Mouse (Mus musculus) splenic B cell, adult 2 months (primary cell): ENCODE results near the gene Slc2a13.

Experiments
- DNase-seq: peaks from one replicate; pipeline ENCODE4 v3.0.0-alpha.2; 2011; ENCODE audit warnings: low read depth, low spot score
- H3K27me3 ChIP-seq: 2 replicates; pipeline ENCODE4 v1.6.1; 2012; ENCODE audit warnings: mild to moderate bottlenecking, low read length, moderate library complexity, mixed read lengths; ENCODE audit not compliant: control insufficient read depth, poor library complexity, insufficient read depth, severe bottlenecking
- H3K36me3 ChIP-seq: 2 replicates; pipeline ENCODE4 v1.6.1; 2012; ENCODE audit warnings: mild to moderate bottlenecking, low read length, moderate library complexity, mixed read lengths; ENCODE audit not compliant: control insufficient read depth, poor library complexity, insufficient read depth, severe bottlenecking

Gene Slc2a13

DNA sequence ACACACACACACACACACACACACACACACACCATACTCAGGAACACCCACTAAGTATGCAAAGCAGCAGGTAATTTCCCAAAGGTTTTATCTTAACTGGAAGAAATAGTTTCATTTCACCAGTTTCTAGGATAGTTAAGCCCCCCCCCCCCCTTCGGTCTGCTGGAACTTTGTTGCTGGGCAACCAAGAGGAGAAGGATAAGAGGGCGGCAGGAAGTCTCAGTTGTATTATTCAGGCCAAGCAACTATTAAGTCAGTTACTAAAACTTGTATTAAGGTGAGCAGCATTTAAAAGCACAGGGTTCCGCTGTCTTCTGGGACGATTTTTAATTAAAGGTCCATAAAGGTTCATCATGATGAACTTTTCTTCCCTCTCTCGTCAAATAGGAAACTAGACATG lies 198.6 kb downstream of the Slc2a13 start:
- no peak for DNase-seq
- Histone ChIP-seq H3K27me3 (peaks cover 1% of the 10 kb centered on the region; the same call in 1 of the 2 replicates), H3K36me3 (no peaks in the 10 kb centered on the region)

DNA sequence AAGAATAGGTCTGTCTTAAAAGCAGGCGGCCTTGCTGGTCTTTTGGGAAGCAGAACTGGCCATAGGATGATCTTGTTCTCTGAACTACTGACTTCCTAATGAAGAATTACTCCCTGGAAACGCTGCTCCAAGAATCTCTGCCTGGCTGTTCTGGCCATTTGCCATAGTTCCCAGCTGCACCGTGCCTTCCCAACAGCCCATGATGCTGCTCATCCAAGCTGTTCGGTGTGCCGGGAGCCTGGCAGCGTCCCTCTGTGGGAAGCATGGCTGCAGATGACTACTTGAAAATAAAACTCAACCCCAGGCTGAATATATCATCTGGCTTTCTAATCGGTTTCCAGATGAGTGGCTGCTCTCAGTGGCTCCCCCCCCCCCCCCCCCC lies 199.9 kb downstream of the Slc2a13 start:
- no peaks in the 10 kb centered on the region for H3K36me3 ChIP-seq
- DNase-seq: no peak
- H3K27me3 ChIP-seq: peaks cover 1% of the 10 kb centered on the region; the same call in 1 of the 2 replicates

DNA sequence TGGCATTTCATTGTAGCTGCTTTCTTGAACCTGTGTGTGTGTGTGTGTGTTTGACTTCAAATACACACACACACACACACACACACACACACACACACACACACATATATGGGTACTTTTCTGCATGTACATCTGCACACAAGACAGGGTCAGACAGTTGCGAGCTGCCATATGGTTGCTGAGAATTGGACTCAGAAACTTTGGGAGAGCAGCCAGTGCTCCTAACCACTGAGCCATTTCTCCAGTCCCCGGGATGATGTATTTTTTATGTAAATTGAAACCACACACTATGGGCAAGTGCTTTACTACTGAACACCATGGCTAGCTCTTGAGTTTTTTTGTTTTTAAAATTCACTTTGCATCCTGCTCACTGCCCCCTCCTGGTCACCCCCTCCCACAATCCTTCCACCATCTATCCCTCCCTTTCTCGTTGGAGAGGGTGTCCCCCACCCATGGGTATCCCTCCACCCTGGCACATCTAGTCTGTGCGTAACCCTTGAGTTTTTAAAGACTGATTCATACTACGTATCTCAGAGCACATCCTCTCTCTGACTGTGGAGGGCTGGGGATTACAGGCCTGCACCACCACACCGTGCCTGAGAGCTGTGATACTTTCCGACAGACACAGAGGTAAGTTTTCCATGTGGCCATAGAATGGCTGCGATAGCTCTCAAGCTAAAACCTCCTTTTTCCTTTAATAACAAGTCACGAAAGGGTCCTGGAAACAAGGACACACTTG lies 200.4 kb downstream of the Slc2a13 start:
- no peak for DNase-seq
- H3K27me3 ChIP-seq: peaks cover 1% of the 10 kb centered on the region; the same call in 1 of the 2 replicates
- H3K36me3 ChIP-seq: no peaks in the 10 kb centered on the region

DNA sequence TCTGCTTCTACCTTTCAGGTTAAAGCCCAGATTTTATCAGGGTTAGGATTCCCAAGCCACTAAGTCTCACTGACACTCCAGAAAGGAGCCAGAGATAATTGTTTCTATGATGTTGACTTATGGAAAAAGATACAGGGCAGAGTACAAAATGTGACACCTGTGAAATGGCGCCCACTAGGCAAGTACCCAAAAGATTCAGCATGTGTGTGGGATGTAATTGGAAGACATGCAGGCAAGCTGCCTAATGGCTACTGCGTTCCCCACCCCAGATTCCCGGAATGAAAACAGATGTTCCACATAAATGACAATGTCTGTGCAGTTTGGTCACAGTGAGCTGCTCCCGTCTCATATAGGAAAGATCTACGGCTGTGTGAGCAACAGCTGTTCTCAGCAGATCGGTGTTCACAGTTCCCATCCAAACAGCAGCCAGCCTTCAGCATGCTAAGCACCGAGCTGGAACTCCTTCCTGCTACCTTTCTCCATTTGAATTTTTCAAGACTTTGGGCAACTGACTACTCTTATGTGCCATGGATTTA lies 201.1 kb downstream of the Slc2a13 start:
- DNase-seq: no peak
- peaks cover 1% of the 10 kb centered on the region; the same call in 1 of the 2 replicates for H3K27me3 ChIP-seq
- H3K36me3 ChIP-seq: no peaks in the 10 kb centered on the region

DNA sequence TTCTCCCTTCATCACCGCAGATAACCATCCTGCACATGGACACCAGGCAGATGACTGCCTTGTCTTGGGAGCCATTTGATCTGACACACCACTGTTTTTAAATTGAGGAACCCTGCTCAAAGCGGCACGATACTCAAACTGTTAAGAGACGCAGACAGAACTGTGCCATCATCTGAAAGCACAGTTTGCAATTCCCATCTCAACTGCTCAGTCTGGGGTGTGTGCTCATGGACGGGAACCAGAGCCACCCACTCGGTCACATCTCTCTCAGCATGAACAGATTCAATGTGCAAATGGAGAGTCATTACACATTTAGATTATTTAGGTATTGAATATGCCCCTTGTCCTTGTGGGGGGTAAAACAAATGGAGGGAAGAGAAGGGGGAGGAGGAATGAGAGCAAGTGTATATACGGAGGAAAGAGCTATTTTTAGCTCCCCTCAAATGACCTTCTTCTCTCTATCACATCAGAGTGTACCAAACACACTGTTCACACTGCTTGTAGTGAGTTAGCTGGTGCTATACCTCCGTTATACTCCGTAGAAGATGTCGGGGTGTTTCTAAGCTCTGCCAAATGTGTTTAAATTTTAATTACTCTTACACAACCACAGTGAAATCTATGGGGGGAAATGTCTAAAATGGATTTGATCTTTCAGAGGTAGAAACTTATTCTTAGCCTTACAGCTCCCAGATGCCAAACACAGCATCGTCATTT lies 203.2 kb downstream of the Slc2a13 start:
- Histone ChIP-seq H3K27me3 (peaks cover 1% of the 10 kb centered on the region; the same call in 1 of the 2 replicates), H3K36me3 (no peaks in the 10 kb centered on the region)
- DNase-seq: no peak

DNA sequence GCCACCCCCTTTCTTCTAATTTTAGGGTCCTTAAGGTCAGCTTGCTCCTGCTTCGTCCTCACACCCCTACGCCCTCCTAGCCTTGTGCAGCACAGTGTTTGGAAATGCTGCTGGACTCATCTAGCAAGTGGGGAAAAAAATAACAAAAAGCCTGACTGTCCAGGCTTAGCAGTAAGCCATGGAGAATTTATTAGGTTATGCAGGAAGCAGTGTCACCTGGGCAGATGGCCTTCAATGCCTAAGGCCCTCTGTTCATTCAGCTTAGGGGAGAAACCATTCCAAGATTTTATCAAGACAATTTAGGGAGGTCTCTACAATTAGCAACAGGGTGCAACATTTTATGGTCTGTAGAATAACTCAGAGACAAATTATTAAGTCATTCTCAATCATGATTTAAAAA lies 212.6 kb downstream of the Slc2a13 start:
- DNase-seq: no peak
- no peaks in the 10 kb centered on the region for H3K36me3 ChIP-seq
- no peaks in the 10 kb centered on the region for H3K27me3 ChIP-seq

DNA sequence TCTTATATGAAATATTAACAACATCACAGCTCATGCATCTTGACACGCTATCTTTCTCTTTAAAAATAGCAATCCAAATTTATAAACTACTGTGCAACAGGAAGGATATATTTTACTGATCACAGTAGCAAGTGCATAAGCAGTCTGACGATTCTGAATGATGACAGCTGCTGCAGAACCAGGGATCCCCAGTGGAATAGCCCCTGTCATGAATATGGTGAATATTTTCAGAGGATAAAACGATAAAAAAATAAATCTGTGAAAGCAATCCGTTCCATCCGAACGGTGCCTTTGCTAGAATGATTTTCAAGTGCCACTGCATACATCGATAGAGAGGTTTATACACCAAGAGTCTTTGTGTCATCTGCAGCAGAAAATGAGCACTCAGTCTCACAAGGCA lies 222.1 kb downstream of the Slc2a13 start:
- H3K36me3 ChIP-seq: no peaks in the 10 kb centered on the region
- no peak for DNase-seq

DNA sequence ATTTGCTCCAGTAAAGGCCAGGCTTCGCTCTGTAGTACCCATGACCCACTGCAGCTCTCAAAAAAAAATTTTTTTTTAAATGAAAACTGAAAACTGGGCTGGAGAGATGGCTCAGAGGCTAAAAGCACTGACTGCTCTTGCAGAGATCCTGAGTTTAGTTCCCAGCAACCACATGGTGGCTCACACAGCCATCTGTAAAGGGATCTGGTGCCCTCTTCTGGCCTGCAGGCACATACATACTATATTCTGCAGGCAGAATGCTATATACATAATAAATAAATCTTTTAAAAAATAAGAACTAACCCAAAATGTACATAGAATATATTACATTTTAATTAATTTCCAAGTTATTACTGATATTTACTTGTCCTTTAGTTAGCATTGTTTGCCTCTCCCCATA lies 234.7 kb downstream of the Slc2a13 start:
- H3K27me3 ChIP-seq: peaks cover 2% of the 10 kb centered on the region; the same call in 1 of the 2 replicates
- H3K36me3 ChIP-seq: no peaks in the 10 kb centered on the region
- DNase-seq: no peak

More for the DNA sequence above, 222.1 kb downstream of the Slc2a13 start:
- no peaks in the 10 kb centered on the region for H3K27me3 ChIP-seq

DNA sequence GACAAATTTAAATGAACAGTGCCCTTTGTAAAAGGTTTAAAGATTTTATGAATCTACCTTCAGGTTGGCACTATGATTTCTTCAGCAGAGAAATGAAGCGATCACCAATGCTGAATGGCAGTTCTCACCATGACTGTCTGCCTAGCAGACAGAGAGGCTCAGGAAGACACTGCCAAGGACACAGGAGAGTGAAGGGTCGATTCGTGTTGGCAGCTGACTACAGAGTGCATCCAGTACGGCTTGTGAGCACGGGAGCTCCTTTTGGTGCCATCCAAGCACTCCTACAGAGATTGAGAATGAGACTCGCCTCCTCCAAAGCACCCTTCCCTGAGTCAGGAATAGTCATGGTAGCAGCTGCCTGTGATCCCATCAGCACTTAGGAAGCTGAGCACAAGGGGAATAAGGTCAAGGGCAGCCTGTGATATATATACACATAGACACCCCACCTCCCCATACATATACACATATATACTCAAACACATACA lies 238.6 kb downstream of the Slc2a13 start:
- Histone ChIP-seq H3K27me3 (peaks cover 2% of the 10 kb centered on the region; the same call in 1 of the 2 replicates), H3K36me3 (no peaks in the 10 kb centered on the region)
- no peak for DNase-seq

DNA sequence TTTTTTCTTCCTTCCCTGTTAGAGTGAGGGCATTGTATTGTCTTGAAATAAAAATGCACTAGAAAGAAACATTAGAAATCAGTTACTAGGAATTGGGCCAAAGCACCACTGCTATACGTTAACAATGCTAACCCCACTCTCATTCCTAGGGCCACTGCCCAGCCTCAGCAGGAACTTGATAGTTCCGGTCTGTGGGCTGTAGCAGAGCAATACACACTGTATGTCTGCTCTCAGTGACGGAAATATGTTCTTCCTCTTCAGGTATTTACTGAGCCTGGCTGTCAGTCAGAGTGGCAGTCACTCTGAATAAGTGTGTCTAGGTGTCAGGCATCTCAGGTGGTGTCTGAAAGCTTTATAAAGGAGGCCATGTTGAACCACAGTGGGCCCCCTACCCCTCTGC lies 245.3 kb downstream of the Slc2a13 start:
- Histone ChIP-seq H3K36me3 (no peaks in the 10 kb centered on the region), H3K27me3 (no peaks in the 10 kb centered on the region)
- DNase-seq: no peak

DNA sequence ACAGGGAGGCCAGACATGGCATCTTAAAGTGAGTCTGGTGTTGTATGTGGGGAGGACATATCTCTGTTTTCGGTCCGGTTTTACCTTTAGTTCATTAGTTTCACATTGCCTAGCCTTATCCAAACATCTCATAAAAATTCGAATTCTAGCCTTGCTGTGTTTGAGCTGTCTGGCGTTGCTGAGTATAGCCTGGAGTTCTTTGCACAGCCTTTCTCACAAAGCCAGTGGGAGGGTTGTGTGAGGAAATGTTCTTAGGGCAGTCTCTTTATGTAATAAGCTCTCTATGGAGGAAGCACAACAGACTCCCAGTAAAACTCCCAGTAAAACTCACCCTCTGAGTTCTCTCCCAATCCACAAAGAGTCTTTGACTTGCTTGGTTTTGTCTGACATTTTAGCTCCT lies 246.0 kb downstream of the Slc2a13 start:
- DNase-seq: no peak
- Histone ChIP-seq H3K36me3 (no peaks in the 10 kb centered on the region), H3K27me3 (no peaks in the 10 kb centered on the region)

DNA sequence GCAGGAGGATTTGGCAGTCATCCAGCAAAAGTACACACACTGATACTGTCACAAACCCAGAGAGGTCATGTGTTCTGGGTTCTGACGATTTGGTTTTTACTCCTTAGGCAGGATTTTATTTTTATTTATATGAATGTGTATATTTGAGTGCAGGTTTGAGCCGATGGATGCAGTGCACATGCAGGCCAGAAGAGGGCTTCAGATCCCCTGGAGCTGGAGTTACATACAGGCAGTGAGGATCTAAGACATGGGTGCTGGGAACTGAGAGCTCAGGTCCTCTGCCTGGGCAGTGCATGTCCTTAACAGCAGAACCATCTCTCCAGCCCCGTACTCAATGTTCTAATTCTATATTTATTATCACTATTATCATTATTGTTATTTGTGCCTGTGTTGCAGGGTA lies 253.7 kb downstream of the Slc2a13 start:
- H3K27me3 ChIP-seq: no peaks in the 10 kb centered on the region
- DNase-seq: no peak
- no peaks in the 10 kb centered on the region for H3K36me3 ChIP-seq

DNA sequence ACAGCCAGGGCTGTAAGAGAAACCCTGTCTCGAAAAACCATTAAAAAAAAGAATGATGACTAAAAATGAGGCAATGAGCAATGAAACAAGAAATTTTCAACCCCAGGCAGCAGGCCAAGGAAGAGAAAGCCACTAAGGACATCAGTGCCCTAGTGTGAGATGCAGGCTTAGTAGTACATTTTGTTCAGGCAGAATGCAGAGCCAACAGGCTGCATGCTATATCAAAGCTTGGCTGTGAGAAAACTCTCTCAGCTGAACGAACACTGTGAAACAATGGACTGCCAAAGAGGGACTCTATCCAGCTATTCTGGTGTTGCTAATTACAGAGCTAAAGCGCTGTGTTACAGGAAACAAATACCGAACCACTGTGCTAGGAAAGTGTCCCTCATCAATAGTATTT lies 256.1 kb downstream of the Slc2a13 start:
- Histone ChIP-seq H3K27me3 (no peaks in the 10 kb centered on the region), H3K36me3 (no peaks in the 10 kb centered on the region)
- DNase-seq: no peak

DNA sequence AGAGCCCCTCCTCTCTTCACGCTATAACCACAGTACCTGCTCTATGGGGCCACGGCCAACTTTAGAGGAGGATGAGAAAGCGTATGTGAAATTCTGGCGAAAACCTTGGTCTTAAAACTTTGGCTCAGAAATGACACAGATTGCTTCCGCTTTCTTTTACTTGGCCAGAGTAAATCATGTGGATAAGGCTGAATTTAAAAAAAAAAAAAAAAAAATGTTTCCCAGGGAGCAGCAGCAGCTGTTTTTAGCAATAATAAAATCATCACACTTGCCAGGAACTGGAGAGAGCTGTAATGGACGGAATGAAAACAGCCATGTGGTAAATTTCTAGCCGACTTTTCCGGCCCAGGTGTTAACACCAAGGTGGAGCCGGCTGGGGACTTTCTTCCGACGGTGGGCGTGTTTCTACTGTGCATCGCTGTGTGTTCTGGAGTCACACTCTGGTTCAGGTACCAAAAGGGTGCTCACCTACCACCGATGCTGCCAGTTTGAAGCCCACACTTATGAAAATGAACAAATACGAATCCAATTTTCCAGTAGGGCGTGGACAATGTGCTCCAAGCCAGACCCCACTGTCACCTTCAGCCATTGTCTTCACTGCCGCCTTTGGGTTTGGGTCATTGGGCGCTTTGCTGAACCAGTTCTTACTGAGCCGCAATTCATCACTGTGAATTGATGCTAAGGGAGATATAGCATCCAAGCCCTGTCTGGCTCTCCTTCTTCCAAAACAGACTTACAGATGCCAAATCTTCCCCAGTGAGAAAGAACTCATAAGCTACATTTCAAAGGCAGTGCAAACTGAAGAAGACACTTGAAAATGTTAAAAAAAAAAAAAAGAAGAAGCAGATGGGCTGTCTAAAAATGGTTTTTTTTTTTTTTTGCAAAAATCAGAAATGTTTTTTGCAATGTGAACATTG lies 258.4 kb downstream of the Slc2a13 start:
- H3K36me3 ChIP-seq: no peaks in the 10 kb centered on the region
- no peaks in the 10 kb centered on the region for H3K27me3 ChIP-seq
- no peak for DNase-seq
